Mouse (Mus musculus) testis, adult 2 months (tissue): Measurements from ENCODE around the gene Eefsec. TPM values are rescaled to one million over a fixed set of nuclear protein-coding genes. Genes with fewer than 3 reads are reported as not detected.

Experiments
- H3K27ac ChIP-seq: fragments of 200-500 bp; 2 replicates; pipeline ENCODE4 v1.5.1; 2012; ENCODE audit warnings: low read depth, low read length; ENCODE audit not compliant: control insufficient read depth, insufficient read depth
- H3K27me3 ChIP-seq: fragments of 200-500 bp; 2 replicates; pipeline ENCODE4 v1.6.1; 2012; ENCODE audit warnings: mild to moderate bottlenecking, low read length, moderate library complexity; ENCODE audit not compliant: control insufficient read depth, insufficient read depth
- H3K36me3 ChIP-seq: fragments of 200-500 bp; 2 replicates; pipeline ENCODE4 v1.6.1; 2012; ENCODE audit warnings: mild to moderate bottlenecking, low read length; ENCODE audit not compliant: control insufficient read depth, insufficient read depth
- H3K4me1 ChIP-seq: fragments of 200-500 bp; 2 replicates; pipeline ENCODE4 v1.6.1; 2012; ENCODE audit warnings: low read length; ENCODE audit not compliant: control insufficient read depth, insufficient read depth
- H3K4me3 ChIP-seq: fragments of 200-500 bp; 2 replicates; pipeline ENCODE4 v1.5.1; 2012; ENCODE audit warnings: low read depth, mild to moderate bottlenecking, low read length, moderate library complexity, mixed read lengths; ENCODE audit not compliant: control insufficient read depth
- CTCF ChIP-seq: fragments of 200-500 bp; IDR thresholded peaks from 2 replicates; pipeline ENCODE4 v1.5.1; 2012; ENCODE audit warnings: low read depth, mild to moderate bottlenecking, inconsistent platforms, low read length, moderate library complexity; ENCODE audit not compliant: control insufficient read depth, insufficient read depth, insufficient replicate concordance
- POLR2A ChIP-seq: fragments of 200-500 bp; IDR thresholded peaks from 2 replicates; pipeline ENCODE4 v1.6.1; 2012; ENCODE audit warnings: low read depth, mild to moderate bottlenecking, inconsistent platforms, low read length, moderate library complexity; ENCODE audit not compliant: control insufficient read depth
- polyA plus RNA-seq: library from polyadenylated mRNA; depleted of rRNA; stranded (reverse); fragments of >200 nt; gene quantifications from 2 replicates; pipeline ENCODE4 v1.2.3, GENCODE M21; 2012; rRNA removed

Eefsec gene
- polyA plus RNA-seq, result 43.1 and 43.4 TPM in 2 replicates

DNA sequence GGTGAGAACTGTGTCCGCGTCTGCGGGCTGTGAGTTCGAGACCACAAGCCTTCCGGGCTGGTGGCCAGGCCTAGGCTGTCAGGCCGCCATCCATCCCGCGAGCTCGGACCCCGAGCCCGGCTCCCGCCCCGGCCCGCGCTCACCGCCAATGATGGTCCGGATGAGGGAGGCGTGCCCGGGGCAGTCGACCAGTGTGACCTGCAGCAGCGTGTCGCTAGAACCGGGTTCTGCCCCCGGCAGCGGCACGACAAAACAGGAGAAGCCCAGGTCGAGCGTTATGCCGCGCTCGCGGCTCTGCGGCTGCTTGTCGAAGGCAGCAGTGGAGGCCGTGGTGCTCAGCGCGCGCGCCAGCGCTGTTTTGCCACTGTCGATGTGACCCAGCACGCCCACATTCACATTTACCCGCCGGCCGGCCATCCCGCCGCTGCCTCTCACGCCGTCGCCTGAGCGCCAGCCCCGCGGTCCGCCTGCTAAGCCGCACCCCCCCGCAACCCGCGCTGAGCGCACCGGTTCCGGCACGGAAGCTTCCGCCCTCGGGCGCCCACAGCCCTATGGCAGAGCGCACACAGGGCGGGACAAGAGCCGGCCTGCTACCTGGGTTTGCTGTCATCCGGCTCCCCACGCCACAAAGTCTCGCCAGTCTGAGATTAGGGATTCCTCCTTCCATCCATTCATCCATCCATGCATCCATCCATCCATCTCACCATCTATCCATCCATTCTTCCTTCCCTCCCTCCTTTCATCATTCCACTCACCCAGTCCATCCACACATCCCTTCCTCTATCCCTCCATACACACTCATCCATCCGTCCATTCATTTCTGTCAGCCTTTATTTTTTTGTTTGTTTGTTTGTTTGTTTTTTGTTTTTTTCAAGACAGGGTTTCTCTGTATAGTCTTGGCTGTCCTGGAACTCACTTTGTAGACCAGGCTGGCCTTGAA lies at the start of gene Eefsec:
Gene Eefsec (minus strand): TSS at position 477 of the 940 bp plus-strand sequence.
- Histone ChIP-seq H3K27ac (peak within 1 kb of the TSS; percentile 62), H3K36me3 (no peaks in the 10 kb centered on the region), H3K27me3 (no peaks in the 10 kb centered on the region), H3K4me1 (no peaks in the 10 kb centered on the region; the same call in 1 of the 2 replicates), H3K4me3 (peak within 1 kb of the TSS; percentile 91)
- TF ChIP-seq CTCF (no peak), POLR2A (peak; percentile 79; the same call in 1 of the 2 replicates)

DNA sequence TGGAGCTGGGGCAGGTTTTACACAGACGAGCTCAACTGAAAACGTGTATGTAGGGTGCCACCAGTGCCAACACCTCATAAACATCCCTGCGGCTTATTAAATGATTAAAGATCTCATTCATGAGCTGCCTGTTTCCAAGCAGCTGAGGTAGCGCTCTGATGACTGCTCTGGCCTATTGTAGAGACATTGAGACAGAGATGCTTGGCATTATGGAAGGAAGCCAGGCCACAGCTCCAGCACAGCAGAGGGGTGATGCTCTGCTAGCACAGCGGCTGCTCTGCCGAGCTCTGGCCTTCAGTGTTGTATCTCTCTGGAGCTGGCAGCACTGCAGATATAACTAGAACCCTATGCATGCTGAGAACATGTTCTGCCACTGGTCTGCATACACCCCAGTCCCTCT lies 47.4 kb upstream of the Eefsec start:
- TF ChIP-seq POLR2A (no peak), CTCF (no peak)
- H3K27ac ChIP-seq, result no peak overlapping the region
- no peaks in the 10 kb centered on the region for H3K27me3 ChIP-seq
- H3K36me3 ChIP-seq, result 0 out of 2 replicates have a peak, but pooled peaks cover 1% of the 10 kb centered on the region
- H3K4me3 ChIP-seq, result no peak overlapping the region
- H3K4me1 ChIP-seq, result no peaks in the 10 kb centered on the region

DNA sequence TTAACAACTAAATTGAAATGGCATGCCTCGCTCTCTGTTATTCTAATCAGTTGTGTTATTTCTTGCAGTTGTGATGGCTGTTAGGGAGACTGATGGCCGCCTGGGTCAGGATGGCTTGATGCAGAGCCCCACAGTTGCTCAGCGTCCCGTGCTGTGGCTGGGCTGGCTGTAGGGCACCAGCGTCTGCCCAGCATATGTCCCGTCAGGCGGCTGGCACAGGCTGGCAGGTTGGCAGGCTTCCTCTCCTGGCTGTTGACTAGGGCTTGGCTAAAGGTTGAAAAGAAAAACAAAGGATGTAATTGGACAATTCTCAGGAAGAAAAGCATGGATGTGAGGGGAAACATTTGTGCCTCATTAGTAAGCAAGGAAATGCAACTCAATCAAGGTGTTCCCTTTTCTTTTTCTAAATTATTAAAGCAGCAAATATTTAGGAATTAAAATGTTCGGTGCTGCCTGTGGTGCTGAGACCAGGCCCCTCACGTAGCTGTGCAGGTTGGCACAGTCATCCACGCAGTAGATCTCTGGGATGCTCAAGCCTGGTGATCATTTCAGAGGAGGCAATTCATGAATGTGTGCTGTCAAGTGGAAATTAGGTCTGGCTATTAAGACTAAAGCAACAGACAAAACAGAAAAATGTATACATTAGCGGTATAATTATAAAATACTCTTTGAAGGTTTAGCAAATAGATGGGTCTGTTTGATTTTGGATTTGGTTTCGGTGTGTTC lies 44.5 kb upstream of the Eefsec start:
- Histone ChIP-seq H3K27me3 (no peaks in the 10 kb centered on the region), H3K4me3 (no peak overlapping the region), H3K4me1 (no peaks in the 10 kb centered on the region), H3K27ac (no peak overlapping the region), H3K36me3 (no peaks in the 10 kb centered on the region)
- TF ChIP-seq POLR2A (no peak), CTCF (no peak)

DNA sequence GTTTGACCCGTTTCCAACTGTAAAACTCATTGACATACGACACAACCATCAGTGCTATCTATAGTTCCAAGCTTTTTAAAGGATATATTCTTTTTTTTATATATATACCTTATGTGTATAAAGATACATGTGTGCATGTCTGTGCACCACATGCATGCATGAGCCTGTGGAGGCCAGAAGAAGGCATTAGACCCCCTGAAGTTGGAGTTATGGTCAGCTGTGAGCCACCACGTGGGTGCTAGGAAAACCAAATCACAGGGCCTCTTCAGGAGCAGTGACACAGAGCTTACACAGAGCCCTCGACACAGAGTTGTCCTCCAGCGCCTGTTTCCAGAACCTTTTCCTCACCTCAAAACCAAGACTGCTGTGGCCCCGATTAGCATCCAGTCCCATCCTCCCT lies 43.5 kb upstream of the Eefsec start:
- H3K36me3 ChIP-seq, result no peaks in the 10 kb centered on the region
- no peak overlapping the region for H3K4me3 ChIP-seq
- TF ChIP-seq CTCF, result no peak
- no peak for TF ChIP-seq POLR2A
- H3K27me3 ChIP-seq, result no peaks in the 10 kb centered on the region
- no peaks in the 10 kb centered on the region for H3K4me1 ChIP-seq
- H3K27ac ChIP-seq, result no peak overlapping the region

DNA sequence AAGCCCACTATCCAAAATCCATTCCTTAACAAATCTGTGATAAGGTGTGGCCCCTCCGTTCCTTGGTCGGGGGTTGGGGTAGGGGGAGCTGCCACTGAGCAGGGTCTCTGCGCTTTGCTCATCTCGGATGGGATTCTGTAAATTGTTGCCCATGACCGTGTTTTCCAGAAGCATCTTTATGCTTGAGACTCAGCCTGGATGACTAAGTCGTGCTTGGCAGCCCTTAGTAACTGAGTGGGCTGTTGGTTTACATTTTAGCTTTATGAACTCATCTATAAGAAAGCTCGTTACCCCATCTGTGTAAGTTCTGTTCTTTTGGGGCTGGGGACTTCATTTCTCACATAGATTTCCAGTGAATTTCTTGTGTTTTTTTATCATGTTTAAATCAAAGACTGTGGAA lies 42.7 kb upstream of the Eefsec start:
- no peaks in the 10 kb centered on the region for H3K4me1 ChIP-seq
- no peaks in the 10 kb centered on the region for H3K27me3 ChIP-seq
- H3K4me3 ChIP-seq, result no peak overlapping the region
- peaks cover 2% of the 10 kb centered on the region; the same call in 1 of the 2 replicates for H3K36me3 ChIP-seq
- TF ChIP-seq CTCF, result no peak
- no peak for TF ChIP-seq POLR2A
- no peak overlapping the region for H3K27ac ChIP-seq

DNA sequence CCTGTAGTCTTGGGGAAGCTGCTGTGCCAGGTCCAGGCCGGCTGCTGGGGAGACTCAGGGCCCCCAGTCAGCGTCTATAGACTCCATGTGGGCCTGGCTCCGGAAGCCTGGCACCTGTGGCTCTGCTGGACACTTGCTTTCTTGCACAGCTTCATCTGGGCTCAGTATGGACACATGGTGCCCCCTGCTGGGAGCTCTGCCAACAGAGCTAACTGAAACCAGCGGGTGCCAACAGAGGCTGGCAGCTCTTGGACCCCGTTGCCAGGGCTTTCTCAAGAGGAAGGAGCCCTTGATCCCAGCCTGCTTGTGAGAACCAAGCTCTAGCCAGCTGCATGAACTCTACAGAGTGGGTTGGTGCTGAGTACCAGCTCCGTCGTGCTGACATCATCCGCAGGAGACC lies 40.6 kb upstream of the Eefsec start:
- H3K36me3 ChIP-seq, result peaks cover 2% of the 10 kb centered on the region
- TF ChIP-seq POLR2A (no peak), CTCF (no peak; the same call in 1 of the 2 replicates)
- H3K27ac ChIP-seq, result no peak overlapping the region
- H3K4me1 ChIP-seq, result no peaks in the 10 kb centered on the region; the same call in 1 of the 2 replicates
- H3K4me3 ChIP-seq, result no peak overlapping the region
- H3K27me3 ChIP-seq, result no peaks in the 10 kb centered on the region

DNA sequence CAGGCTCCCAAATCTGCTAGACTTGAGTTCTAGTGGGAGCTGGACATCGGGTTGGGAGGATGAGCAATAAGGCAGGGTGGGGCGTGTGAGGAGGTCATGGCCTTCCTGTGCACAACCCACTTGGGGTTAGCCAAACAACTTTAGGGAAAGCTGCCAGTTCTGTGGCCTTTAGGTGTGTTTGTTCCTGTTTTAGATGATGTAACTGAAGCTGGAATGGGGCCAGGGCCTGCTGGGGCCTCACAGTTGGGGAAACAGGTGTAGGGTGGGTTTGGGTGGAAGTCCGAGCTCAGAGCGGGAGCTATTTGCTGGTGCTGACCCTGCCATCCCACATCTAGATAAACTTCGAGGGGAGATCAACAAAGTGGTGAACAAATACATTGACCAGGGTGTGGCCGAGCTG lies 39.0 kb upstream of the Eefsec start:
- no peaks in the 10 kb centered on the region for H3K27me3 ChIP-seq
- TF ChIP-seq POLR2A (no peak), CTCF (no peak)

More for the DNA sequence above, 39.0 kb upstream of the Eefsec start:
- Histone ChIP-seq H3K27ac (no peak overlapping the region), H3K4me3 (no peak overlapping the region), H3K4me1 (no peaks in the 10 kb centered on the region; the same call in 1 of the 2 replicates), H3K36me3 (peaks cover 3% of the 10 kb centered on the region)
